Mouse (Mus musculus) heart, embryonic 15.5 days (tissue): ENCODE measurements around the gene Etv6. TPM values are rescaled to one million over a fixed set of nuclear protein-coding genes. Genes with fewer than 3 reads are reported as not detected.

Experiments used
- ATAC-seq: fragments of 200-750 bp; cut with Nextera tagmentation; replicated peaks from 2 replicates; pipeline ENCODE4 v1.8.0; 2017; ENCODE audit warnings: low read depth, moderate TSS enrichment; ENCODE audit not compliant: insufficient number of reproducible peaks, insufficient read depth, low FRiP score
- H3K27ac ChIP-seq: fragments of 300-500 bp; sonication (generic); 2 replicates; pipeline ENCODE4 v1.5.1; 2015; ENCODE audit warnings: mild to moderate bottlenecking, inconsistent platforms
- H3K27me3 ChIP-seq: fragments of 300-500 bp; sonication (generic); 2 replicates; pipeline ENCODE4 v1.6.1; 2015; ENCODE audit warnings: inconsistent platforms
- H3K36me3 ChIP-seq: fragments of 300-500 bp; sonication (generic); 2 replicates; pipeline ENCODE4 v1.6.1; 2015; ENCODE audit warnings: mild to moderate bottlenecking, inconsistent platforms
- H3K4me1 ChIP-seq: fragments of 300-500 bp; sonication (generic); replicated peaks from 2 replicates; pipeline ENCODE4 v1.6.1; 2015; ENCODE audit warnings: inconsistent platforms
- H3K4me2 ChIP-seq: fragments of 300-500 bp; sonication (generic); 2 replicates; pipeline ENCODE4 v1.6.1; 2015; ENCODE audit warnings: inconsistent platforms, mild to moderate bottlenecking, moderate library complexity
- H3K4me3 ChIP-seq: fragments of 300-500 bp; sonication (generic); 2 replicates; pipeline ENCODE4 v1.5.1; 2015; ENCODE audit warnings: mild to moderate bottlenecking, inconsistent platforms
- H3K9ac ChIP-seq: fragments of 300-500 bp; sonication (generic); 2 replicates; pipeline ENCODE4 v1.6.1; 2015; ENCODE audit warnings: mild to moderate bottlenecking, inconsistent platforms
- H3K9me3 ChIP-seq: fragments of 300-500 bp; sonication (generic); replicated peaks from 2 replicates; pipeline ENCODE4 v1.6.1; 2016; ENCODE audit warnings: inconsistent platforms
- WGBS: fragments of 180-500 bp; shearing (Covaris S2); methylation state at CpG from one replicate; pipeline ENCODE4 v1.1.7; 2015; ENCODE audit warnings: mixed read lengths; 5-methylcytosine and 5-hydroxymethylcytosine counted together
- polyA plus RNA-seq: library from polyadenylated mRNA; unstranded; fragments of >200 nt; fragmentation: Nextera tagmentation; extraction: Ambion mirVana; gene quantifications from 2 replicates; pipeline ENCODE4 v1.2.1, GENCODE M21; 2015

Gene Etv6
- polyA plus RNA-seq, 1 experiment from 2014 or later: 9.9 TPM

DNA sequence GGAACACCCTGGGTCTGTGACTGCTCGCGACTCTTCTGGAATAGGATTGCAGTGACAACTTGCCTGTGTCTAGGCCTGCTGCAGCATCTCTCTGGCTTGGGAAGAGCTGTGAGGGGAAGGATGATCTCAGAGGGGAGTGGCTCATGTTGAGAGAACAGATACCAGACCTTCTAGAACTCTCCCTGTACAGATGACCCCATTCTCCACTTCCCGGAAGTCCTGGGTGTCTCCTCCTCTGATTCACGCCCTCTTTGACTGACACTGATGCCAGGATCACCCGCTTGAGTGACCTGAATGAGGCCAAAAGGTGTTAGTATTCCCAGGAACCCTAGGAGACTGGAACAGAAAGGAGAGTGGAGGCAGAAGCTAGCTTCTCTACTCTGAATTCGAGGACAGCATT, 137.9 kb downstream of the Etv6 start:
- Histone ChIP-seq H3K27ac (no peak overlapping the region; the same call in 1 of the 2 replicates), H3K36me3 (no peaks in the 10 kb centered on the region), H3K4me1 (peaks cover 62% of the 10 kb centered on the region), H3K4me3 (no peak overlapping the region), H3K27me3 (no peaks in the 10 kb centered on the region), H3K9me3 (no peaks in the 10 kb centered on the region), H3K9ac (no peak overlapping the region), H3K4me2 (no peak overlapping the region)
- WGBS: 58% methylated on average over 6 of the region's 6 CpGs
- no peak for ATAC-seq

DNA sequence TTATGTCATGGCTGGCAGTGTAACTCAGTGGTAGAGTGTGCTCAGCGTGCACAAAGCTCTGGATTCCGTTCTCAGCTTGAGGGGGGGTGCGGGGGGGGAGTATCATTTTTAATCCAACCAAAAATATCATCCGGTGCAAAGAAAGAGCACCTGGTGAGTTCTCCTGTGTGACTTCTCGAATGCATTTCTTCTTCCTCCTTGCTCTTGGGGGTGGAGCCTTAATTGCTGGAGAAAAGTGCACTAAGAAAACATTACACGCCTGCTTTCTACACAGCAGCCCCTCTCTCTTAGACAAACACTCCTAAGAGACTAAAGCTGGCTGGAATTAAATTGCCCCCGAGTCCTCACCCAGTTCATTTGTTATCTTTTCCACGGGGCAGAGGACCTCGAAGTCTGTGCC, 139.6 kb downstream of the Etv6 start:
- H3K36me3 ChIP-seq: no peaks in the 10 kb centered on the region
- H3K27me3 ChIP-seq: no peaks in the 10 kb centered on the region
- H3K9ac ChIP-seq: no peak overlapping the region
- H3K27ac ChIP-seq: peak overlapping the region; percentile 4; the same call in 1 of the 2 replicates
- 40% methylated on average over 9 of the region's 9 CpGs for WGBS
- H3K4me1 ChIP-seq: peaks cover 53% of the 10 kb centered on the region
- no peak overlapping the region for H3K4me2 ChIP-seq
- ATAC-seq: no peak
- H3K9me3 ChIP-seq: no peaks in the 10 kb centered on the region
- H3K4me3 ChIP-seq: no peak overlapping the region

DNA sequence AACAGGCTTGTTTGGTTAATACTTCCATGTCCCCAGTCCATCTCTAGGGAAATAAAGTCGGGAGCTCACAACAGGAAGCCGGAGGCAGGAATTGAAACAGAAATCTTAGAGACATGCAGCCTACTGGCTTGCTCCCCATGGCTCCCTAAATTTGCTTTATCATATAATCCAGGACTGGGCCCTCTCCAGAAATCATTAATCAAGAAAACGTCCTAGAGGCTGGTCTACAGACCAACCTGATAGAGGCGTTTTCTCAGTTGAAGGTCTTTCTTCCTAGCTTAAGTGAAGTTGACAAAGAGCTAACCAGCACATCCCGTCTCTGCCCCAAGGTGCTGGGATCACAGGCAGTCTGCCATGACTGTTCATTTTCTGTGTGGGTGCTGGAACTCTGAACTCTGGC, 141.7 kb downstream of the Etv6 start:
- no peaks in the 10 kb centered on the region for H3K9me3 ChIP-seq
- peaks cover 54% of the 10 kb centered on the region for H3K4me1 ChIP-seq
- H3K9ac ChIP-seq: no peak overlapping the region
- 82% methylated on average over 5 of the region's 5 CpGs for WGBS
- no peak for ATAC-seq
- H3K4me2 ChIP-seq: no peak overlapping the region
- no peak overlapping the region for H3K27ac ChIP-seq
- no peak overlapping the region for H3K4me3 ChIP-seq
- H3K27me3 ChIP-seq: no peaks in the 10 kb centered on the region
- H3K36me3 ChIP-seq: no peaks in the 10 kb centered on the region

DNA sequence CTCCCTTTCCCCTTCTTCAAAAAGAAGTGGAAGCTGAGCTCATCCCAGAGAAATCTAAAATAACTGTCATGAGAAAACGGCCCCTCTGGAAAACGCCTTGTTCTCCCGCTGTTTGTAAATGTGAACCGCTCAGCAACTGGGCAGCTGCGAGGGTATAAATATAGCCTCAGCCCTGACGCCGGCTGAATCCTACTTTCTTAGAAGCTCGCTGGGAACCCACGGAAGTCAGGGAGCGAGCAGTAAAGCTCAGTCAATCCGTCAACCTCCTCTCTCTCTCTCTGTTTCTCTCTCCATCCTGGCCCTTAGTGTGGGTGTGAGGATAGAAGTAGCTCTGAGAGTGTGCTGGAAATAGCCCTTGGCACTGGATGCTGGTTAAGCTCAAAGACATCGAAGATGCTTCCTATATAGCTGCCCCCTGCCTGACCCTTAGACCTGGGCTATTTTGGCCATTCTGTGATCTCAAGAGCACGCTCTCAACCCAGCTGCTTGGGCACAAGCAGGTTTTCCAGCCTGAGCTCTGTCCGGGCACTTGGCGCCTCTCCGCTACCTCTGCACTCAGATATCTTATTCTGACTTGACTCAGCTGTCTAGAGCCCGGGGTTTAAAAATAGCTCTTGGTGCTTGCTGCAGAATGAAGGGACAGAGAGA, 146.9 kb downstream of the Etv6 start:
- peak overlapping the region; percentile 58 for H3K4me2 ChIP-seq
- 19% methylated on average over 17 of the region's 17 CpGs for WGBS
- H3K4me1 ChIP-seq: peaks cover 72% of the 10 kb centered on the region
- no peaks in the 10 kb centered on the region for H3K36me3 ChIP-seq
- H3K4me3 ChIP-seq: peak overlapping the region; percentile 23
- ATAC-seq: peak; percentile 80
- peak overlapping the region; percentile 50 for H3K9ac ChIP-seq
- peak overlapping the region; percentile 93 for H3K27ac ChIP-seq
- no peaks in the 10 kb centered on the region for H3K9me3 ChIP-seq
- no peaks in the 10 kb centered on the region for H3K27me3 ChIP-seq

DNA sequence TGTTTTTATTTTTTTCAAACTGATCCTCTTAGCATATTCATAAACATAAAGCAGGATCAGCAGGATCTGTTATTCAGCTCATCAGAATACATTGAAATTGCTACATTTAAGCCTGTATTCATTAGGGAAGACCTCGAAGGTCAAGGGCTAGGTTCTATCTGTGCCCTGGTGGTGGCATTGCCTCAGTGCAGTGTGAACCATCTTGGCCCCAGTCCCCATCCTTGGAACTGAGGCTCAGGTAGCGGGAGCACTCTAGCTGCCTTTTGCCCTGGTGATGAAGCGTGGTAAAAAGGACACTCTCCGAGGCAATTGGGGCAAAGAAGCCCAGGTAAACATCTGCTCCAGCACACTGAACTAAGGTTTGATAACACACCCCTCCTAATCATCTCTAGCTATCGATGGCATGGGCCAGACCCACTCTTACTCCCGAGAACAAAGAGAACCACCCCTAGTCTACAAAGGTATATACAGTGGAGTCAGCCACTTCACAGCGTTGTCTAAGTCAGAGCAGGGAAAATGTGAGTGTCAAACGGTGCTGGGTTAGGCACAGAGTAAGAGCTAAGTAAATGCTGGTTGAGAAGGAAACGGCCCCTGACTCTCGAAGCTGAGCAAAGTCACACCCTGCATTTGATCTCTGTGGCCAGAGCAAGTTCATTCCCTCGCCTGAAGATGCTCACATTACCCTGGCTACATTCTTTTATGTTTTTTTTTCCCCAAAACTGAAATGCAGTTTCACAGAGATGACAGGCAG, 148.3 kb downstream of the Etv6 start:
- no peak overlapping the region for H3K4me2 ChIP-seq
- H3K9ac ChIP-seq: no peak overlapping the region
- peaks cover 82% of the 10 kb centered on the region for H3K4me1 ChIP-seq
- H3K4me3 ChIP-seq: no peak overlapping the region
- no peaks in the 10 kb centered on the region for H3K9me3 ChIP-seq
- no peak for ATAC-seq
- H3K27me3 ChIP-seq: no peaks in the 10 kb centered on the region
- WGBS: 66% methylated on average over 11 of the region's 11 CpGs
- H3K27ac ChIP-seq: peak overlapping the region; percentile 38
- no peaks in the 10 kb centered on the region for H3K36me3 ChIP-seq

DNA sequence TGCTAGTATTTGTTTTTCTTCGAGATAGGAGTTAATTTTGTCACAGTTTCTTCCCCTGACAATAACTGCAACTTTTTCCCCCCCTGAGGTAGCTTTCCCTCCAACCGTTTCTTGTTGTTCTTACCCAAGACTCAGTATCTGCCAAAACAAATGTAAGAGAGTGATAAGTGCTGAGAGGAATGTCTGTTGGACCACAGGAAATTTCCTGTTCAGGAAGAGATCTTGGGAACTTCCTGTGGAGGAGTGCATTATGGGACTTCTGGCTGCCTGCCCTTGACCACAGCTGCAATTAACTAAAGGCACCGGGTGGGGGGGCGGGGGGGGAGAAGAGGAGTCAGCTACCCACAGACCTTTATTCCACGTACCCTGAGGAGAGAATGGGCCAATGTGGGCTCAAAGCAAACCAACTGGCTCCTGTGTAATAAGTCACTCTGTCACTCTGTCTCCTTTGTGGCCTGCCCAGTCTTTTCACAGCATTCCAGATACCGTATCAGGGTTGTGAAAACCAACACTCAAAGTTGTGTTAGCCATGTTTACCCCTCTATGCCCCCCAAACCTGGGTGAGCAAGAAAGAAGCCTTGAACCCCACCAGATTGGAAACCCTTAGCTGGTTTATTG, 150.9 kb downstream of the Etv6 start:
- no peaks in the 10 kb centered on the region for H3K9me3 ChIP-seq
- peaks cover 93% of the 10 kb centered on the region for H3K4me1 ChIP-seq
- H3K4me2 ChIP-seq: no peak overlapping the region
- no peaks in the 10 kb centered on the region for H3K36me3 ChIP-seq
- peak overlapping the region; percentile 66 for H3K27ac ChIP-seq
- WGBS: 33% methylated on average over 6 of the region's 6 CpGs
- no peak overlapping the region for H3K9ac ChIP-seq
- ATAC-seq: no peak
- no peaks in the 10 kb centered on the region for H3K27me3 ChIP-seq
- H3K4me3 ChIP-seq: no peak overlapping the region

DNA sequence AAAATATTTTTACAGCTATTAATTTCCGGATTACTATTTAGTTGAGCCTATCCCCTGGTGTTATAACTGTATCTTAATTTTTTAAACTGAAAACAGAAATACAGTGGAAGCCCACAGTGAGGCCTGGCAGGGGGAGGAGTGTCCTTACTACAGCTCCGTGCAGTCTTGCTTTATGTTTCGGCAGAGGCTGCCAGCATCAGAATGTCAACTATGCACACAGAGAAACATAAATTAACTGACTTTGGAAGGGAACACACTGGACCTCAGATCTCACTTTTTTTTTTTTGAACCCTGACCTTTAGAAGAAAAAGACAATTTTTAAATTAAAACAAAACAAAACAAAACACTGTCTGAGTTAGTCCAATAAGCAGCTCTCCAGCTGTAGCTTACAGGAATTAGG, 153.2 kb downstream of the Etv6 start:
- peaks cover 78% of the 10 kb centered on the region for H3K4me1 ChIP-seq
- no peak overlapping the region for H3K4me3 ChIP-seq
- peak overlapping the region; percentile 6; the same call in 1 of the 2 replicates for H3K4me2 ChIP-seq
- no peaks in the 10 kb centered on the region for H3K36me3 ChIP-seq
- H3K9me3 ChIP-seq: no peaks in the 10 kb centered on the region
- WGBS: 24% methylated on average over 3 of the region's 3 CpGs
- peak overlapping the region; percentile 78 for H3K27ac ChIP-seq
- ATAC-seq: no peak
- H3K27me3 ChIP-seq: no peaks in the 10 kb centered on the region
- H3K9ac ChIP-seq: no peak overlapping the region

DNA sequence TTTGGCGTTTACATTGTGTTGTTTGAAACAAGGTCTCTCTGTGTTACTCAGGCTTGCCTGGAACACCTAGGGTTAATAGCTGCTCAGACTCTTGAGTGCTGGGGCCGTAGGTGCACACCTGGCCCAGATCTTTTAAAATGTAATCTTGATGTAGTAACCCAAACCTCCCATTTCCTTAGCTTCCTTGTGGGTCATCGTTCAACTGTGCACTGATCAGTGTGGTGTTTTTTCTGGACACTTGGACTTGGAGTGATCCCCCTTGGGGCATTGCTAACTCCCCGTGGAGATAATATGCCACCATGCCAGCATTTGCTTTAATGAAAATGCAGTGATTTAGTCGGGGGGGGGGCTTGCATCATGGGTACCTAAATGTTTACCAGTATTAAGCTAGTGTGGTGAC, 153.7 kb downstream of the Etv6 start:
- no peak overlapping the region for H3K4me2 ChIP-seq
- H3K9ac ChIP-seq: no peak overlapping the region
- WGBS: 30% methylated on average over 5 of the region's 5 CpGs

DNA sequence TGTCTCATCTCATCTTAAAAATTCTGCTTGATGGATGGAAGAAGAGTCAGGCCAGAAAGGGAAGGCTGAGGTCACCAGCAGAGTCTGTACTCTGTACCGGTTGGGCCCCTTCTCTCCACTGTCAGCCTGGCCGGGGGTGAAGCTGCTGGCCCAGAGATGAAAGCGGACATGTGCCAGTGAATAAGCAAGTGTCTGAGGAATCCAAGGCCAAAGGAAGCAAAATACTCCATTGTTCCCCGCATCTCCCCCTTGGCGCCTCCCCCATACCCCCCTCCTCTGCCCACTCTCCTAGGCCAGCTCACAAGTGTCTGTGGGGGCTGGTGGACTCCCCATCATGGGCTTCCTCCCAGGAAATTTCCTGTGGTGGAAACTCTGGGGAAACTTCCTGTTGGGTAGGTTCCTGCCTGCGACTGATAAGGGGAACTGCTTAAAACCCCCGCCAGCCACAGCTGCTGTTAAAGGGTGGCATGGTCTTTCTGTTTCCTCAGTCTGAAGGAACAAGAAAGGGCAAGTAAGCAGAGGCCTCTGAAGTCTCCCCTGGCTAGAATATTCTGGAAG, 154.2 kb downstream of the Etv6 start:
- H3K4me2 ChIP-seq: no peak overlapping the region
- H3K36me3 ChIP-seq: no peaks in the 10 kb centered on the region
- no peak overlapping the region for H3K4me3 ChIP-seq
- peak; percentile 63 for ATAC-seq
- 12% methylated on average over 7 of the region's 7 CpGs for WGBS
- no peaks in the 10 kb centered on the region for H3K27me3 ChIP-seq
- peak overlapping the region; percentile 78 for H3K27ac ChIP-seq
- no peaks in the 10 kb centered on the region for H3K9me3 ChIP-seq
- peaks cover 69% of the 10 kb centered on the region for H3K4me1 ChIP-seq
- no peak overlapping the region for H3K9ac ChIP-seq

More for the DNA sequence above, 153.7 kb downstream of the Etv6 start:
- H3K36me3 ChIP-seq: no peaks in the 10 kb centered on the region
- H3K9me3 ChIP-seq: no peaks in the 10 kb centered on the region
- H3K27ac ChIP-seq: peak overlapping the region; percentile 78
- H3K27me3 ChIP-seq: no peaks in the 10 kb centered on the region
- H3K4me1 ChIP-seq: peaks cover 74% of the 10 kb centered on the region
- H3K4me3 ChIP-seq: no peak overlapping the region
- no peak for ATAC-seq

DNA sequence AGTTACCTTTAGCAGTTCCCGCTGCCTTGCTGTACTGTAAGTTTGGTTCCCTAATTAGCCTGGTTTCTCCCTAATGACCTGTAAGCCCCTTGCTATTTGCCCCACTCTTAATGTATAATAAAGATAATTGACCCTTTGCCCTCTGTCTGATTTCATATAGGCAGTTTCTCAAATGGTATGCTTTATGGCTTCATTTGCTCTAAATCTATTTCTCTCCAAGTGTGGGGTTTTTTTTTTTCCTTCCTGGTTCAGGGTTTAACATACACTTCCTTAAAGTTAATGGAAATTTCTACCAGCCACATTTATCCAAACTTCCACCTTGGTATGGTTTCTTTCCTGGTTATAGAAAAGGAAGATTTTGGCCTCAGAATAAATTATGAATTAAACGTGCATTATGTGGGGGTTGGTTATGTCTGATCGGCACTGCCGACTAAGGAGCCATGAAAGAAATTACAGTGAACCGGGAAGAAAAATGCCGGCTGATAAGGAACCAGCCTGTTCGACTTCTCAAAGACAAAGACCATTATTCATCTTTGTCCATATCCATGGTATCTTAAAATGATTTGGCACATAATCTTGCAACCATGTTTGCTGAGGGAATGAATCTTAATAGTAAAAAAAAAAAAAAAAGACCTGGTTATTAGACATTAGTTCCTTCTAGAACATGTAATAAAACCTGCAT, 155.2 kb downstream of the Etv6 start:
- H3K9ac ChIP-seq: no peak overlapping the region
- WGBS: 48% methylated on average over 7 of the region's 7 CpGs
- peaks cover 58% of the 10 kb centered on the region for H3K4me1 ChIP-seq
- ATAC-seq: no peak
- H3K4me2 ChIP-seq: no peak overlapping the region
- H3K27me3 ChIP-seq: no peaks in the 10 kb centered on the region
- H3K27ac ChIP-seq: peak overlapping the region; percentile 78
- no peak overlapping the region for H3K4me3 ChIP-seq
- no peaks in the 10 kb centered on the region for H3K36me3 ChIP-seq
- no peaks in the 10 kb centered on the region for H3K9me3 ChIP-seq

DNA sequence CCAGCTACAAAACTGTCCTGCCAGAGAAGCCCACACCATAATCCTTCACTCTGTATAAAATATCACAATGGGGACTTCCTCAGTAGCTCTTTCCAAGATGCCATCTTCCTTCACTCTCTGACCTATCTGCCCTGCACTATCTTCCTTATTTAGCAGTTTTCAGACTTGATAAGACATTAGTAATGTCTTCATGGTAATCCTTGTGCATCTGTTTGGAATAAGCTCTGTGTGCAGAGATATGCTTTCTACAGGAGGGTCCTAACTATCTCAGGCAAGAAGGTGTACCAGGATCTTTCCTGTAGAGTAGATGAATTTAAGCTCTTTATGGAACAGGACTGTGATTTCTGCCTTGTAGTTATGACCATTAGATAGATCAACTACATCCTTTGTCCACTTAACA, 157.2 kb downstream of the Etv6 start:
- no peak overlapping the region for H3K4me2 ChIP-seq
- no peaks in the 10 kb centered on the region for H3K36me3 ChIP-seq
- H3K27me3 ChIP-seq: no peaks in the 10 kb centered on the region
- H3K4me3 ChIP-seq: no peak overlapping the region
- no peaks in the 10 kb centered on the region for H3K9me3 ChIP-seq
- ATAC-seq: no peak
- H3K9ac ChIP-seq: no peak overlapping the region
- H3K4me1 ChIP-seq: peaks cover 42% of the 10 kb centered on the region
- no peak overlapping the region for H3K27ac ChIP-seq
